Mouse (Mus musculus) heart, embryonic 15.5 days (tissue): ENCODE measurements around the gene Zswim3. TPM values are rescaled to one million over a fixed set of nuclear protein-coding genes. Genes with fewer than 3 reads are reported as not detected.
A peak's percentile ranks its signal among the peaks of the same experiment; 100 is the strongest.
"Not testable (repeated sequence)": the region's sequence is repeated elsewhere in the genome, so short reads cannot be mapped to it uniquely, and the experiment has no call there.

Source experiments
- ATAC-seq: fragments of 200-750 bp; cut with Nextera tagmentation; replicated peaks from 2 replicates; pipeline ENCODE4 v1.8.0; 2017; ENCODE audit warnings: low read depth, moderate TSS enrichment; ENCODE audit not compliant: insufficient number of reproducible peaks, insufficient read depth, low FRiP score
- H3K27ac ChIP-seq: fragments of 300-500 bp; sonication (generic); 2 replicates; pipeline ENCODE4 v1.5.1; 2015; ENCODE audit warnings: mild to moderate bottlenecking, inconsistent platforms
- H3K27me3 ChIP-seq: fragments of 300-500 bp; sonication (generic); 2 replicates; pipeline ENCODE4 v1.6.1; 2015; ENCODE audit warnings: inconsistent platforms
- H3K36me3 ChIP-seq: fragments of 300-500 bp; sonication (generic); 2 replicates; pipeline ENCODE4 v1.6.1; 2015; ENCODE audit warnings: mild to moderate bottlenecking, inconsistent platforms
- H3K4me1 ChIP-seq: fragments of 300-500 bp; sonication (generic); replicated peaks from 2 replicates; pipeline ENCODE4 v1.6.1; 2015; ENCODE audit warnings: inconsistent platforms
- H3K4me2 ChIP-seq: fragments of 300-500 bp; sonication (generic); 2 replicates; pipeline ENCODE4 v1.6.1; 2015; ENCODE audit warnings: inconsistent platforms, mild to moderate bottlenecking, moderate library complexity
- H3K4me3 ChIP-seq: fragments of 300-500 bp; sonication (generic); 2 replicates; pipeline ENCODE4 v1.5.1; 2015; ENCODE audit warnings: mild to moderate bottlenecking, inconsistent platforms
- H3K9ac ChIP-seq: fragments of 300-500 bp; sonication (generic); 2 replicates; pipeline ENCODE4 v1.6.1; 2015; ENCODE audit warnings: mild to moderate bottlenecking, inconsistent platforms
- H3K9me3 ChIP-seq: fragments of 300-500 bp; sonication (generic); replicated peaks from 2 replicates; pipeline ENCODE4 v1.6.1; 2016; ENCODE audit warnings: inconsistent platforms
- WGBS: fragments of 180-500 bp; shearing (Covaris S2); methylation state at CpG from one replicate; pipeline ENCODE4 v1.1.7; 2015; ENCODE audit warnings: mixed read lengths; 5-methylcytosine and 5-hydroxymethylcytosine counted together
- polyA plus RNA-seq: library from polyadenylated mRNA; unstranded; fragments of >200 nt; fragmentation: Nextera tagmentation; extraction: Ambion mirVana; gene quantifications from 2 replicates; pipeline ENCODE4 v1.2.1, GENCODE M21; 2015

The Zswim3 gene
- polyA plus RNA-seq, 1 experiment from 2014 or later, result 4.9 TPM

GRCm38 (mm10) chr2:164831029-164831428 is 26.1 kb downstream of the Zswim3 start:
- Histone ChIP-seq H3K9me3 (no peaks in the 10 kb centered on the region), H3K4me3 (no peak overlapping the region), H3K27me3 (no peaks in the 10 kb centered on the region), H3K4me1 (peaks cover 29% of the 10 kb centered on the region), H3K27ac (no peak overlapping the region), H3K9ac (no peak overlapping the region), H3K4me2 (no peak overlapping the region), H3K36me3 (peaks cover 30% of the 10 kb centered on the region)
- no peak for ATAC-seq
- WGBS, result 88% methylated on average over 10 of the region's 10 CpGs

GRCm38 (mm10) chr2:164832032-164832747 is 27.3 kb downstream of the Zswim3 start:
- Histone ChIP-seq H3K4me3 (peak overlapping the region; percentile 82), H3K27ac (peak overlapping the region; percentile 98), H3K36me3 (peaks cover 30% of the 10 kb centered on the region; the same call in 1 of the 2 replicates), H3K4me2 (peak overlapping the region; percentile 93), H3K27me3 (no peaks in the 10 kb centered on the region), H3K9ac (peak overlapping the region; percentile 84), H3K9me3 (no peaks in the 10 kb centered on the region), H3K4me1 (peaks cover 29% of the 10 kb centered on the region)
- 55% methylated on average over 16 of the region's 16 CpGs for WGBS
- no peak for ATAC-seq

- Histone ChIP-seq H3K9me3 (no peaks in the 10 kb centered on the region), H3K4me1 (peaks cover 29% of the 10 kb centered on the region), H3K27me3 (no peaks in the 10 kb centered on the region), H3K4me3 (peak within 1 kb of the TSS; percentile 82), H3K9ac (peak within 1 kb of the TSS; percentile 84), H3K36me3 (peaks cover 28% of the 10 kb centered on the region), H3K4me2 (peak within 1 kb of the TSS; percentile 93), H3K27ac (peak within 1 kb of the TSS; percentile 98)
- peak; percentile 74 for ATAC-seq
- under 1% methylated on average over 35 of the region's 35 CpGs for WGBS
Measured at GRCm38 (mm10) chr2:164832748-164833301, 27.9 kb downstream of the Zswim3 start, which contains the start of gene Ctsa. Gene Ctsa (plus strand): TSS chr2:164832873.

- under 1% methylated on average over 31 of the region's 31 CpGs for WGBS
- H3K27me3 ChIP-seq, result no peaks in the 10 kb centered on the region
Measured at GRCm38 (mm10) chr2:164833314-164833959, 28.5 kb downstream of the Zswim3 start, which contains the start of gene Neurl2. Gene Neurl2 (minus strand): TSS chr2:164833456.

GRCm38 (mm10) chr2:164834531-164834930 is 29.6 kb downstream of the Zswim3 start:
- peak overlapping the region; percentile 93 for H3K4me2 ChIP-seq
- peaks cover 29% of the 10 kb centered on the region for H3K4me1 ChIP-seq
- no peaks in the 10 kb centered on the region for H3K27me3 ChIP-seq
- 40% methylated on average over 8 of the region's 8 CpGs for WGBS
- H3K4me3 ChIP-seq, result peak overlapping the region; percentile 82
- H3K9me3 ChIP-seq, result no peaks in the 10 kb centered on the region
- peak overlapping the region; percentile 84 for H3K9ac ChIP-seq
- no peak for ATAC-seq
- peaks cover 44% of the 10 kb centered on the region for H3K36me3 ChIP-seq
- H3K27ac ChIP-seq, result peak overlapping the region; percentile 98

More at GRCm38 (mm10) chr2:164833314-164833959, 28.5 kb downstream of the Zswim3 start, which contains the start of gene Neurl2:
- Histone ChIP-seq H3K9ac (peak within 1 kb of the TSS; percentile 84), H3K9me3 (no peaks in the 10 kb centered on the region), H3K36me3 (peaks cover 34% of the 10 kb centered on the region), H3K27ac (peak within 1 kb of the TSS; percentile 98), H3K4me2 (peak within 1 kb of the TSS; percentile 93), H3K4me3 (peak within 1 kb of the TSS; percentile 82), H3K4me1 (peaks cover 29% of the 10 kb centered on the region)
- peak; percentile 90 for ATAC-seq

- Histone ChIP-seq H3K36me3 (peaks cover 43% of the 10 kb centered on the region), H3K27me3 (no peaks in the 10 kb centered on the region), H3K4me2 (peak overlapping the region; percentile 93), H3K4me1 (peaks cover 29% of the 10 kb centered on the region), H3K9ac (peak overlapping the region; percentile 84; the same call in 1 of the 2 replicates), H3K9me3 (no peaks in the 10 kb centered on the region), H3K27ac (no peak overlapping the region), H3K4me3 (peak overlapping the region; percentile 82; the same call in 1 of the 2 replicates)
- no peak for ATAC-seq
- WGBS, result 92% methylated on average over 4 of the region's 4 CpGs
Measured at GRCm38 (mm10) chr2:164835164-164835563, 30.3 kb downstream of the Zswim3 start.

GRCm38 (mm10) chr2:164845782-164846181 is 40.9 kb downstream of the Zswim3 start:
- Histone ChIP-seq H3K4me3 (no peak overlapping the region), H3K4me2 (no peak overlapping the region), H3K9me3 (no peaks in the 10 kb centered on the region), H3K36me3 (peaks cover under 1% of the 10 kb centered on the region; the same call in 1 of the 2 replicates), H3K9ac (no peak overlapping the region), H3K27me3 (no peaks in the 10 kb centered on the region), H3K4me1 (no peaks in the 10 kb centered on the region), H3K27ac (no peak overlapping the region)
- no peak for ATAC-seq
- 49% methylated on average over 3 of the region's 3 CpGs for WGBS

- Histone ChIP-seq H3K9ac (no peak overlapping the region), H3K36me3 (no peaks in the 10 kb centered on the region), H3K4me2 (no peak overlapping the region), H3K4me3 (no peak overlapping the region), H3K9me3 (no peaks in the 10 kb centered on the region), H3K4me1 (no peaks in the 10 kb centered on the region), H3K27me3 (peaks cover 20% of the 10 kb centered on the region), H3K27ac (no peak overlapping the region)
- 69% methylated on average over 8 of the region's 8 CpGs for WGBS
- ATAC-seq, result no peak
Measured at GRCm38 (mm10) chr2:164850061-164850460, 45.2 kb downstream of the Zswim3 start.

- not testable (repeated sequence) for H3K27ac ChIP-seq, H3K36me3 ChIP-seq, H3K4me2 ChIP-seq, H3K9me3 ChIP-seq, H3K9ac ChIP-seq, ATAC-seq
- H3K27me3 ChIP-seq, result peaks cover 59% of the 10 kb centered on the region
- H3K4me1 ChIP-seq, result peaks cover 27% of the 10 kb centered on the region
- 85% methylated on average over 5 of the region's 5 CpGs for WGBS
- peak overlapping the region; percentile 58; the same call in 1 of the 2 replicates for H3K4me3 ChIP-seq
Measured at GRCm38 (mm10) chr2:164855572-164855971, 50.7 kb downstream of the Zswim3 start.

GRCm38 (mm10) chr2:164856309-164857100 is 51.6 kb downstream of the Zswim3 start:
- H3K27me3 ChIP-seq, result peaks cover 59% of the 10 kb centered on the region
- peak; percentile 38 for ATAC-seq
- peak overlapping the region; percentile 46 for H3K9ac ChIP-seq
- peak overlapping the region; percentile 96 for H3K4me2 ChIP-seq
- 1% methylated on average over 42 of the region's 42 CpGs for WGBS
- no peaks in the 10 kb centered on the region for H3K9me3 ChIP-seq
- H3K4me1 ChIP-seq, result peaks cover 32% of the 10 kb centered on the region
- H3K27ac ChIP-seq, result no peak overlapping the region
- no peaks in the 10 kb centered on the region for H3K36me3 ChIP-seq
- peak overlapping the region; percentile 58 for H3K4me3 ChIP-seq
